Mouse (Mus musculus) bone marrow, adult 2 months (tissue): Measurements from ENCODE around the gene Nrde2.

ENCODE experiments used
- CTCF ChIP-seq: fragments of 200-500 bp; IDR thresholded peaks from 2 replicates; pipeline ENCODE4 v1.5.1; 2011; ENCODE audit warnings: low read length, control low read depth; ENCODE audit not compliant: control insufficient read depth, insufficient read depth
- POLR2A ChIP-seq: fragments of 200-500 bp; IDR thresholded peaks from 2 replicates; pipeline ENCODE4 v1.6.1; 2011; ENCODE audit warnings: low read depth, mild to moderate bottlenecking, control low read depth, low read length, borderline replicate concordance; ENCODE audit not compliant: control insufficient read depth

GRCm38 (mm10) chr12:100196786-100197185 lies 37.3 kb upstream of the Nrde2 start:
- no peak for TF ChIP-seq CTCF
- TF ChIP-seq POLR2A = no peak
